Mouse (Mus musculus) cerebellum, adult 2 months (tissue): ENCODE results near the gene Copb1.

Source experiments
- CTCF ChIP-seq: fragments of 200-500 bp; IDR thresholded peaks from 2 replicates; pipeline ENCODE4 v1.5.1; 2011; ENCODE audit warnings: low read depth, mild to moderate bottlenecking, control low read depth, low read length, moderate library complexity, borderline replicate concordance; ENCODE audit not compliant: insufficient read depth
- POLR2A ChIP-seq: fragments of 200-500 bp; IDR thresholded peaks from 2 replicates; pipeline ENCODE4 v1.6.1; 2011; ENCODE audit warnings: low read length, control low read depth, borderline replicate concordance; ENCODE audit not compliant: insufficient read depth

DNA sequence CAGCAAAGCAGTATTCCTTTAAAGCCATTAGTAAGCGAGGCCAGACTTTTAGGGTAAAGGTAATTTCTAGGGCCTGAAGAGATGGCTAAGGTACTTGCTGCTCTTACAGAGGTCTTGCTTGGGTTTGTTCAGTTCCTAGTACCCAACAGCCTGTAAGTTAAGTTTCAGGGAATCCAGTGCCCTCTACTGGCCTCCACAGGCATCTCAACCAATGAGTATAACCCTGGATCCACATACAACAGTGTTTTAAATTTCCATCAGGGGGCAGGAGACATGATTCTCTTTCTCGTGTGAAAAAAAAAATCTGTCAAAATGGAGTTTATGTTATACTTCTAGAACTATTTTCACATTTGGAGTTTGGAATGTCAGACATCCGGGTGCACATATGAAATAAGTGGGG, 27.2 kb upstream of the Copb1 start:
- TF ChIP-seq CTCF (peak; percentile 35; the same call in 1 of the 2 replicates), POLR2A (no peak)
